Mouse (Mus musculus) liver, adult (tissue): ENCODE measurements at regions not wholly inside any gene's neighbourhood (a gene's known extent, or its start where the extent isn't known, plus 50 kb on each side); places are given as distances from the start of the nearest gene placed in this dataset.
A peak's percentile ranks its signal among the peaks of the same experiment; 100 is the strongest.

Experiments
- GATA4 ChIP-seq: IDR thresholded peaks from 2 replicates; pipeline ENCODE4 v1.6.1; 2014; ENCODE audit warnings: mild to moderate bottlenecking, low read length; ENCODE audit not compliant: insufficient replicate concordance

- TF ChIP-seq GATA4, result no peak
Observed at GRCm38 (mm10) chr13:110450526-110450925, 55.7 kb downstream of the Plk2 start.

GRCm38 (mm10) chr13:110452009-110452525 lies 57.2 kb downstream of the Plk2 start:
- TF ChIP-seq GATA4, result no peak

GRCm38 (mm10) chr13:110455085-110455484 lies 60.2 kb downstream of the Plk2 start:
- no peak for TF ChIP-seq GATA4

DNA sequence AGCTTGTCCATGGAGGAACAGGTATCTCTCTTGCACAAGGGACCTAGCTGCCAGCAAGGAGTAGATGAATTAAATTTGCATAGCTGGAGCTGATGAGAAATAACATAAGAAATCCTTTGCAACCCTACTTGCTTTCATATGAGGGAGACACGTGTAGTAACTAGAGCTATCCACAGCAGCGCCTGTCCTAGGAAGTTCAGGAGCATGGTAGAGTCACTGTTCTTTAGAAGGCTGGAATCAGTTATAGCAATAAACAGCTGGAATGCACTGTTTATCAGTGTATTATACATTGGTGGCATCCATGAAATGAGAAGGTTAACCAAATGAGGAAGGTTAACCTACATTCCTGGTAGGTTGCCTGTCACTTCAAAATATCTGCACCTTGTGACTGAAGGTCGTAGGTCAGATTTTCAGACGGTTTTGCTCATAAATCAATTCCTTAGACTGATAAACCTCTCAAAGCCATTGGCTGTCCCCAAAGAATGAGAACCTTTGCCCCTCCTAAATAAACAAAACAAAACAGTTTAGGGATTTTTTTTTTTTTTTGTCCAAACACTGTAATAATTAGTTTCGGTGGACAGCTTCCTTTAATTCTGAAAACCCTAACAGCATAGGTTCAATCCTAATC lies 60.8 kb downstream of the Plk2 start:
- TF ChIP-seq GATA4, result peak; percentile 40; the same call in 1 of the 2 replicates

DNA sequence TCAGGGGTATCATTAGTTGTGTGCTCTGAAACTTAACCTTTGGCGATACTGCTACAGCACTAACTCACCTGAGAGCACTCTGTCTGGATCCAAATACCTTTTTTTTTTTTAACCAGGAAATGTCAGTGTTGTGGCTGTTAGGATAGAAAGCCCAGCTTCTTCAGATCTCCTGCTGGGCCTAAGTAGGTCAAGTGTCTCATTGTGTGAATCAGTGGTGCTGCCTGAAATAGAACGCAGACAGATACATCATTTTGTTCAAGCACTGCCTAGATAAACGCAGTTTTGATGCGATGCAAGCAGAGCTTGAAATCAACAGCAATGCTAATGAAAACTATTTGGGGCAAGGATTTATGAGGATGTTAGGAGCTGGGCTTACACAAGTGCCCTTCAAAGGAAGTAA lies 63.9 kb downstream of the Plk2 start:
- no peak for TF ChIP-seq GATA4

GRCm38 (mm10) chr13:110461581-110461980 lies 66.7 kb downstream of the Plk2 start:
- TF ChIP-seq GATA4, result no peak

DNA sequence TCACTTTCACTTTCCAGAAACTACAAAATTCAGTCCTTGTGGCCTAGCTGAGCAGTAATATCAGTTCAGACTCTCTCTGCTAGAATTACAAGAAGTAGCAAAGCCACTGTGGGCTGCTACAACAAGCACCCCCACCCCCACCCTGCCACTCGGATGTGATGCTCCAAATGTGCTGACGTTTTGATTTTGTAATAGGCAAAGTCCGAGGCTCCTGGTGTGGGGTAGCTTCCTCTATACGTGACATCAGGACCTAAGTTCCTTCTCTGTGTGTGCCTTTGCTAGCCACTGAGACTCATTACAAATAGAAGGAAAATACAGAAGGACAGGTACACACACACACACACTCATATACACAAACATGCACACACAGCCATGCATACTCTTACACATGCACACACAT lies 76.7 kb downstream of the Plk2 start:
- TF ChIP-seq GATA4, result no peak

GRCm38 (mm10) chr13:110477709-110478108 lies 82.9 kb downstream of the Plk2 start:
- no peak for TF ChIP-seq GATA4

DNA sequence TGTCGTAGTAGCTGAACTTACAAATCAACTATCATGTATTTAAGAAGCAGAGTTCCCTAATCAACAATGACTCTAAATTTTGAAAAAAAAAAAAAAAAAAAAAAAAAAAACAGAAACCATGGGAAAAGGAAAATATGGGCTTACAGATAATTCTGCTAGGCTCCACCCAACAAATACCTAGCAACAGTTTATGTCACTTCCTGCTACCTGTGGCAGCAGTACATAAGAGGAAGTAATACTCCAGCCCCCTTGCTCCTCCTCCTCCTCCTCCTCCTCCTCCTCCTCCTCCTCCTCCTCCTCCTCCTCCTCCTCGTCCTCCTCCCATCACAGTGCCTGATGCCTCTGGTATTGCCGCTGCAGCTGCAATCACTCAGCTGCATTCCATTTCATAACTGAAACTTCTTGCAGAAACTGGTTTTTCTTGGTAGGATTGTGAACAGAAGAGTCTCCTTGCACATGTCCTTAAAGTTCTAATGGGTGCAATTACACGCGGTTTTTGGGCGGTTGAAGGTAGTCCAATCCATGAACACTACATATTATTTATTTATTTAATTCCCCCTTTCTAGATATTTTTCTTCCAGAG lies 89.6 kb downstream of the Plk2 start:
- no peak for TF ChIP-seq GATA4

- TF ChIP-seq GATA4, result no peak
Observed at GRCm38 (mm10) chr13:110485515-110485914, 90.7 kb downstream of the Plk2 start.

- no peak for TF ChIP-seq GATA4
Observed at GRCm38 (mm10) chr13:110490166-110490565, 95.3 kb downstream of the Plk2 start.

DNA sequence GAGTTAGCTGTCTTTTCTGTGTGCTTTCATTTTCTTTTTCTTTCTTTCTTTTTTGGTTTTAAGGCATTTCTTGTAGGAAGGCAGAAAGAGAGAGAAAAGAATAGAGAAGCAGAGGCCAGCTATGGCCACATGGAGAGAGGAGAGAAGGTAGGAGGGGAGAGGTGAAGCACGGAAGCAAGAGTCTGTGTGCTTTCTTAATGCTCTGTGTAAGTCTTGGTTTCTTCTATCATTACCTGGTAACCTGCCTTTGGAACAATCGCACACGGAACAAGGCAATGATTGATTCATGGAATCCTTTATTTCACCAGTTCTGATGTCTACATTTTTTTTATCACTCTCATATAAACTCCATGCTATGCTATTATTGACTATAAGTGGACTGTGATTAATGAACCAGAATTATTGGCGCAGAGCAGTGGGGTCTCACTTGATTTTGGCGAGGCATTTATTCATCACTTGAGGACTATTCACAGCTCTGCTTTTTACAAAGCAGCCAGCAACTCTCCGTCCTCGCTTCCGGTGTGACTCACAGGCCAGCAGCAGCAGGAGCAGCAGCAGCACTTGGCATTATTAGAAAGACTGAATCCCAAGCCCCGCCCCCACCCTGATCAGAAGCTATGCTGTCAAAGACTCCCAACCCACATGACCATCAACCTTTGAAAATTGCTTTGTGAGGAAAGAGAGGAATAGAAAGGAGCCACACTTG lies 97.6 kb downstream of the Plk2 start:
- TF ChIP-seq GATA4, result no peak

DNA sequence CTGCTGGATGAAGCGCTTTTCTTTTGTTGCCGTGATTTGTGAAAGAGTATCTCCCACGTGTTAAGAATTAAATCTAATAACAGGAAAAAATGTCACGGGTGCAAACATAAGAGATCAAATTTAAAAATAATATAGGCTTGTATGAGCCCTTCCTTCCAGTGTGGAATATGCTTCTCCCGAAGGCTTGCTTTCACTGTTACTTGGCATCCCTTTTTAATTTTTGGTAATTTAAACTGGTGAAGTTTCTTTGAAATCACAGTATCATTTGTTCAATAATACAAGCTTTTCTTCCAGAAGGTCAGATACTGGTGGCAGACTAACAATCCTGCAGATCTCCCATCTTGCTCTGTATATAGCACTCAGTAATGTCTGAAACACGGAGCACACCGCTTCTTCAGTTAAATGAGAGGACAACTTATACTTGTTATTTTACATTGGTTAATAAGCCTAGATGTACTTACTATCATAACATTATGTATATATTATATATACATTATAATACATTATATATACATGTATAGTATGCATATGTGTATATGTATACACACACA lies 98.2 kb downstream of the Plk2 start:
- no peak for TF ChIP-seq GATA4

DNA sequence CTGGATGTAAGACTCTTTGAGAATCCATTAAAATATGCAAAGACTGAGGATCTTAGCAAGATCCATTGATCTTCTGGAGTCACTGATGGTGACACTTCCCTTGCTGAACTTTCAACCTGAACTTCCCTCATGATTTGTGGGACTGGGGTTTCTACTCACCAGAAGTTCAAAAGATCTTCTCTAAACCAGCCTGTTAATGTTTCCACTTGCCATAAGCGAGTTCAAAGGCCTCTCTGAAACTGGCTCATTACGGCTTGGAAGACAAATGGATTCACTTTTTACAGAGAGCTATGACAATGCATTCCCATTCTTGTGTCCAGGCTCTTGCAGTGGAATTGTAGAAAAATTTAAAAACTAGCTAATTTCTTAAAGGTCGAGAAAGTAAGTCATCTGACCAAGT lies 102.6 kb downstream of the Plk2 start:
- TF ChIP-seq GATA4, result no peak

DNA sequence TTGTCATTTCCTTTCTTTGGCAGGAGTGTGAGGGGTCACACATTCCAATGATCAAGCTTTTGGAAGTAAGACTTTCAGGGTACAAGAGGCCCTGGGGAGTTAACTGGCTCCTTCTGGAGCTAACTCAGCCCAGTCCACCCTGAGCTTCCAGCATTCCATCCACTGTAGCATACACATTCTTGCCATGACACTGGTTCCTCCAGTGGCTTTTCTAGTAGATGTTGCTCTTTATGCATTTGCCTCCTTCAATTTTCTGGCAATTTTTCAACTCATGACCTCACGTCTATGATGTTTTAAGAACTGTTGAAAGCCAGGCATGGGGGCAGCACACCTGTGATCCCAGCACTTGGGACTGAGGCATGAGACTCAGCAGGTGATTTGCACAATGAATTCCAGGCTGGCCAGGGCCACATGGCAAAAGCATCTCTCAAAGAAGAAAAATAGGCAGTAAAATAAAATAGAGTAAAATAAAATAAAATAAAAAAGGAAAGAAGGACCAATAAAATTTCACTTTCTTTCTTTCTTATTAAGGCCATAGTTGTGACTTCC lies 113.0 kb downstream of the Plk2 start:
- no peak for TF ChIP-seq GATA4

DNA sequence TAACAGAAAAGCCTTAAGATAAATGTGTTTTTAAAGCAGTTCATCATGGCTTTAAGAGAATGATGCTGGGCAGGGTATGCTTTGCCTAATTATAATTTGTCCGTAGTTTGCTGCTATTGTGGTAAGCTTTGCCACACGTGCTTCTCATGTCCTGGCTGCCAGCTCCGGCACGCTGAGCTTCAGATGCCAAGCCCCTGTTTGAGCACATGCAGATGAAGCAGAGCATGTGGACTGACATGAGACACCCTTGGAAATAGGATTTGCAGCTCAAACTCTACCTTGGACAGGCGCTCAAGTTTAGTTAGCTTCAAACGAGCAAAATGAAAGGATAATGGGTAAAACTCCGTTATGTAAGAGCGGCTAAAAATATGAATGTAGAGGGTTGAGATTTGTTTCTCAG lies 123.1 kb downstream of the Plk2 start:
- no peak for TF ChIP-seq GATA4
